Mouse (Mus musculus) frontal cortex, adult (tissue): ENCODE data around the gene Zmiz1.

ENCODE experiments used
- ATAC-seq: cut with Nextera tagmentation; 2 replicates; pipeline ENCODE4 v1.9.2; 2017; ENCODE audit warnings: mild to moderate bottlenecking, moderate library complexity, mixed read lengths; ENCODE audit not compliant: low TSS enrichment

Gene Zmiz1

GRCm38 (mm10) chr14:25454066-25454760 is 4.8 kb upstream of the Zmiz1 start:
- no peak for ATAC-seq

DNA sequence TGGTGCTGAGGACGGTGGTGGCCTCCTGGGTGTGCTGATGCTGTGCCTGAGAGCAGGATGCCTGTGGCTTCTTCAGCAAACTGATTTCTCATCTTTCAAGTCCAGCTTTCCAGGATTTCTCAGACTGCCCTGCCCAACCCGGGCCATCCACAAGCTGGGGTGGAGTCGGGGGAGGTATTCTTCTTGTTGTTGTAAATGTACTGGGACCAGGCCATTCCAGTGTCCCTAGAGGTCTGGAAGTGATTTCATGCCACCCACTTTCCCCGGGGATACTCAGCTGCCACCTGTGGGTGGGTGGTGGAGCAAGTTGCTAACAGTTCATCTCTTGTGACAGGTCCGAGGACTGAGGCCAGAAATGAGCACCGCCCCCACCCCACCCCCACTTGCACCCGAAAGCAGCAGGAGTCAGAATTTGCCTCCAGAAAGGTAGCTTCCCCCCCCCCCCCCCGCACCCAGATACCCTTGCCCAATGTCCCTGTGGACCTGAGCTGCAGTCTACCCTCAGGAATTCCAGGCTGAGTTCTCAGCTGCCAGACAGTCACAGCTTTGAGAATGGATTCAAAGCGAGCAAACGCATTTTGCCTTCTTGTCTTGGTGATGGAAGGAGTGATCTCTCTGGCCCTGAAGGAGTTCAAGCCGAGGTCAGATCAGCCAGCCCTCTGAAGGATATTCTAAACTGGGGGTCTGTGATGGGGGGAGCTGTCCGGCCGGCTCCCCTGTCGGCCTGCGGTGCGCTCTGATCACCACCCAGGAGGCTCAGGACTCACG is 2.1 kb upstream of the Zmiz1 start:
- ATAC-seq: no peak

- peak; percentile 31 for ATAC-seq
Observed at GRCm38 (mm10) chr14:25457434-25457957, 1.5 kb upstream of the Zmiz1 start.

DNA sequence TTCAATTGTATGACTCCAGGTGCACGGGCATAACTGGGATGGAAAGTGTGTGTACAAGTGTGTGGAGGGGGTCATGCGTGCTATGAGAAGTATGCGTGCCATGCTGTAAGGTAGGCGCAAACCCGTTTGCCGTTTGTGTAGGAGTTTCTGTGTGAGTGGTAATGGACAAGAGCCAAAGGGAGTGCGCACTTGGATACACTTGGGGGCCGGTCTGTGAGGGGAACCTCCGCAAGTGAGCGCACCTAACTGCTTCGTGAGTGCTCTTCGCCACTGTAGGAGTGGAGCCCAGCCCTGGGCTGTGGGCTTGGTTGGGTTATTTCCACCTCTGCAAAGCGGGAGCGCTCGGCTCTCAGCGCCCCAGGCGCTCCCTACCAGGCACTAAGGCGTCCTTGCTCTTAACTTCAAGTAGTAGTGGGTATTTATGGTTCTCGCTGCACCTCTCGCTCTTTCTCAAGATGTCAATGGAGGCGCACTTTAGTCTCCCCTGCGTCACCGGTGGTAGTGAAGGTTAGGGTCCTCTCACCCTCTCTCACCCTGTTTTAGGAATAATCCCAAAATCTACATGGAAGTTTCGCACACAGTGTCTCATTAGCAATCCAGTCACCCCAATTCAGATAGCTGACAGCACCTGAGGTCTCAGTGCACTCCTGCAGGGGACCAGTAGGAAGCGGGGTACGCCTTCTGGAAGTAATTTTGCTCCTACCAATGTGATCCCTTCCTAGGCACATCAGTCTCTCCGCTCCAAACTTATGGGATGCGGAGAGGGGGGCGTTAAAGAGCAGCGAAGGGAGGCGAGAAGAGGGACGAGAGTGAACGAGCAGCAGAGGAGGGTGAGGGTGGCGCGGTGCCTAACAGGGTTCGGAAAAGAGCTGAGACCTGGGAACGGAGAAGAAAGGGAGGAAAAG is 622 bp upstream of the Zmiz1 start:
- peak; percentile 11 for ATAC-seq

- ATAC-seq: peak; percentile 24
Observed at GRCm38 (mm10) chr14:25459394-25459997, 511 bp downstream of the Zmiz1 start.

- ATAC-seq: no peak
Observed at GRCm38 (mm10) chr14:25459998-25460800, 1.2 kb downstream of the Zmiz1 start.

DNA sequence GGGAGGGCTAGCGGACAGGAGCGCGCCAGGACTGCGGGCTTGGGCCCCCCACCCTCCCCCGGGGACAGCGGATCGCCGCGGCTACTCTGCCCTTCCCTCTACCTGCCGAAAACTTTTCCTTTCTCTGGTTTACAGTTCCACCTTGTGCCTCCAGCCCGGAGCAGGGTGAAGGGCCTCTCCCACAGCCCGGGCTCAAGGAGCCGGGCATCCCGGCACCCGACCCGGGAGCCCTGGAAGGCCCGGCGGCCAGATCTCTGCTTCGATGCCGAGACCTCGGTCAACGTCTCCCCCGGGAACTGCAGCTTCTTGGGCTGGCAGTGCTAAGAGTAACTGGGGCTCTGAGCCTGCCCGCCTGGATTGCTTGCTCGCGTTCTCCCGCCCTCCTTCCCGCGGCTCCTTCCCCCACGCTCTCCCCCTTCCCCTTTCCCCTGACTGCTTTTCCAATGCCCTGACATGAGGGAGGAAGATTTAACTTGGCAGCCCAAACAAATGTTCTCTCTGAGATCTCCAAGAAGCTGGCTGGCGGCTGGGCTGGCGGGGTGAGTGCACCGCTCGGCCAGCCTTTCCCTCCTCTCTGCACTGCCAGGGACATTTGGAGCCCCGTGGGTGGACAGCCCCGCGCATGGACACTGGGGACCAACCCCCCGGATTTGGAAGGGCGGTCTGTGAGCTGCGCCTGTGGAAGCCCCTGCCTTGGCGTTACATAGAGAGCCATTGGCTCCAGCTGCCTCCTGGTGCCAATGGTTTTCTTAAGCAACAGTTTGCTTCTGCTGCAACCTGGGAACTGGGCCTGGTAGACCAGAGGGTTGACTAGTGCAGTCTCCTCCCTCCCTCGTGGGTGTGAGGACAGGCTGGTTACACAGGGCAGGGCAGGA is 2.1 kb downstream of the Zmiz1 start:
- ATAC-seq: no peak

DNA sequence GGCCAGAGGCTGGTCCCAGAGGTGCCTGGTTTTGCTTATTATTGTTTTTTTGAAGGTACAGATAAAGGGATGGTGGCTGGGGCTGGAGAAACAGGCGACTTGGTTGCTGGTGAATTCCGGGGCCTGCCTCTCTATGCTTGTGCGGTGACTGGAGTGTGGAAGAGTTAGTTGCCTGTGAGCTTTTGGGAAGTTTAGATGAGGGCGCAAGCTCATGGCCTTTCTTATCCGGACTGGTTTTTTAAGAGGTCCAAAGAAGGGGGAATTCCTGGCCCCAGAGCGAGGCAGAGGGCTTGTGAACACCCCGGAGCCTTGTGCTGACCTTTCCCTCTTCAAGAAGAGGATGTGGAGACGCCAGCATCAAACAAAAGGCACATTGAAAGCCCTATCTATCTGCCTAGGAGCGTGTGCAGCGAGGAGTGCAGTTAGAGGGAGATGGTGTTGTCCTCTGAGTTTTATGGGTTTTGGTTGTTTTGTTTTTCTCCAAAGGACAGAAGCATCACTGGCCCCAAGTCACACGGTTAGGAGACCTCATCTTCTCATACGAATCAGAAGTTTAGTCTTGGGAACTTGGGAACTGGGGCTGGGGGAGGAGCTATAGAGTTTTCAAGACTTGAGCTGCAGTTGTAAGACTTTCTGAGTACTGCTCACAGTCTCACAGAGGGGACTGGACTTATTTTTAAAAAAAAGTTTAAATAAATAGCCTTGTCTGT is 2.8 kb downstream of the Zmiz1 start:
- no peak for ATAC-seq

DNA sequence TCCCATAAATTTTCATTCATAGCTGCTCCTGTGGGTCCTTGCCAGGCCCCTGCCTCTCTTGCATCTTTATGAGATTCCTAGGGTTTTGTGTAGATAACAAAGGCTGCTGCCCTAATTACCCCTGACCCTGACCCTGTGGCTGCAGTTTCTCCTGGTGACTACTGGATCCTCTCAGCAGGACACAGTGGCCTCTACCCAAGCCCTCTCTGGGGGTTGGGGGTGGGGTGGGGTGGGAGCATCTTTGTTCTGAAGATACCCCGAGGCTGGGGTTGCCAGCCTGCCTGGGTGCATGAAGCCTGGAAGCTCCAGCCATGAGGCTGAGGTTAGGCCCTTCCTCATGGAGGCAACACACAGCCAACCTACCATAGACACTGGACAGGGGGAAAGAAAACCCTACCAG is 4.0 kb downstream of the Zmiz1 start:
- ATAC-seq: no peak

- no peak for ATAC-seq
Observed at GRCm38 (mm10) chr14:25463919-25464318, 4.9 kb downstream of the Zmiz1 start.

- ATAC-seq: no peak
Observed at GRCm38 (mm10) chr14:25464611-25465307, 5.8 kb downstream of the Zmiz1 start.

DNA sequence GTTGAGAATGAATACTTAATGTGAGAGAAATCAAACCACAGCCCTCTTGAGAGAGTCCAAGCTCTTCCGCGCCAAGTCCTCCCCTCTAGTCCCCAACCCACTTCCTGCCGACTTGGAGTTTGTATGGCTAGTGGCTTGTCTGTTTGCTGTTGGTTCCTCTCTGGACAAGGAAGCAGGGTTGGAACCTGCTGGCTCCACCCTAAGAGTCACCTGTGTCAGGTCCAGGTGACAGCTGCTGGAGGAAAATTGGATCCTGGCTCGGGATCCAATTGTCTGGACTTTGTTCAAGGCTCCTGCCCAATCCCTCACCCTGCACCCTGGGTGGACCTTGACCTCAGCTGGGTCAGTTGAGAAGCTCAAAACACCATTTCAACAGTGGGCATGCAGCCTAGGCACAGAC is 7.4 kb downstream of the Zmiz1 start:
- no peak for ATAC-seq

- ATAC-seq: no peak
Observed at GRCm38 (mm10) chr14:25467911-25468668, 9.1 kb downstream of the Zmiz1 start.

GRCm38 (mm10) chr14:25468891-25469529 is 10.0 kb downstream of the Zmiz1 start:
- ATAC-seq: no peak

GRCm38 (mm10) chr14:25470224-25470805 is 11.3 kb downstream of the Zmiz1 start:
- ATAC-seq: peak; percentile 20; the same call in 1 of the 2 replicates

DNA sequence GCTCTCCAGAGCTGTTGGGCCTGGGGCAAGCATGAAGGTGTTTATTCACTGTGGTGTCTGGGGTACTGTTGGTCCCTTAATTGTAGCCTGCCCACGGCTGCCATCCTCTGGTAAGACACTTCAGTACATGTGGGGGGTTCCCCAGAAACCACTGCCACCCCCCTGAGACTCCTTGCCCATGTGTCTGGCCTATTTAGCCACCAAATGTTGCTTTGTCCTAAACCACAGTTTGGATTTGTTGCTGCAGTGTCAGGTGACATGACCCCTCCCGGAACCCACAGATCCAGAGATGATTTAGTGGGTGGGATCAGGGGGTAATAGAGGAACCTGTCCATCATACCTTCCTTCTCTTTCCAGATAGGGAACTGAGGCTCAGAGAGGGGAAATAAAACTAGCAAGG is 12.1 kb downstream of the Zmiz1 start:
- ATAC-seq: no peak
